Mouse (Mus musculus): Measurements from ENCODE around the gene Pdzd2.
"Not testable (repeated sequence)": the region's sequence is repeated elsewhere in the genome, so short reads cannot be mapped to it uniquely, and the experiment has no call there.

The Pdzd2 gene

DNA sequence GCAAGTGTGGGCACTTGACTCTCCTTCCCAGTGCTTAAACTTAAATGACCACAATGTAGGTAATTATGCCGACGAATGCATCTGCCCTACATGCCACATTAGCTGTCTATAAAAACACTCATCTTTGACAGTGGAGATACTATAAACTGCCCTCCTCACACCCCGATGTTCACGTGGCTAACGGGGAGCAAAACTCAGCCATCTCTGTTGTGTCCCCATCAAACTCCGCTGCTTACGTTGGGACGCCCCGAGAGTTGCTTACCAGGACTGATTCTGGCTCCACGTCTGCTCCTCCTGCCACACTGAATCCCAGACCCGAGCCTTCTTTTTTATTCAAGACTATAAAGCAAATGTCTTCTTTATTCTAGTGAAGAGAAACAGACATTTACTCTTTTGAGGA lies 371.4 kb downstream of the Pdzd2 start:
- no peak for DNase-seq

DNA sequence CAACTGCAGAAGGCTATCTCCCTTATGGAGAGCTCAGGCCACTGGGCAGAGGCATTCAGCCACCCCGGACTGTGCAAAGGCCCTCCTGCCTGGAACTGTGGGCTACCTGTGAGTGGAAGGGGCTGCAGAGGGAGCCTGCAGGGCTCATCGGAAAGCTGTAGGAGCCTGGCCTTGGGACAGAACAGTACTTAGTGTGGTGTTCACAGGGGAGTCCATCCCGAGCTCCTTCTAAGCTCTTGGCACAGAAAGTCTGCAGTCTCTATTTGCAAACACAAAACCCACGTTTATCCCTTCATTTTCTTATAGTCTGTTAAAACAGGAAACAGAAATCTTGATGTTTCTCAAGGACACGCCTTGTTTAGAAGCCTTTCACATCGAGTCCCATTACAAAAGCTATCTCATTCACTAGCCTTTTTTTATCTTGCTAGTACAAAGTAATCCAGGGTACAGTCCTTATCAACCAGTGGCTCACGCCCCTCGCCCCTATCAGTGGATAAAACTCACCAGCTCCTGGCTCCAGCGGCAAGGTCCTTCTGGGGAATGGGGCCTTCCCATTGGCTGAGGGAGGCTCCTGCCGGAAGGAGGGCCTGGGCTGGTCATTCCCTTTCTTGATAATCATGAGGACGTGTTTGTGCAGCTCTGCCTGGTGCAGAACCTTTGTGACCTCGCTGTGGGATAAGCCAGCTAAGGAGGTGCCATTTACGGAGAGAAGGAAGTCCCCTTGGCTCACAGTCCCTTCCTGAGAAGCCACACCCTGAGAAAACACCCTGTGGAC lies 372.2 kb downstream of the Pdzd2 start:
- peak; percentile 16 for DNase-seq

DNA sequence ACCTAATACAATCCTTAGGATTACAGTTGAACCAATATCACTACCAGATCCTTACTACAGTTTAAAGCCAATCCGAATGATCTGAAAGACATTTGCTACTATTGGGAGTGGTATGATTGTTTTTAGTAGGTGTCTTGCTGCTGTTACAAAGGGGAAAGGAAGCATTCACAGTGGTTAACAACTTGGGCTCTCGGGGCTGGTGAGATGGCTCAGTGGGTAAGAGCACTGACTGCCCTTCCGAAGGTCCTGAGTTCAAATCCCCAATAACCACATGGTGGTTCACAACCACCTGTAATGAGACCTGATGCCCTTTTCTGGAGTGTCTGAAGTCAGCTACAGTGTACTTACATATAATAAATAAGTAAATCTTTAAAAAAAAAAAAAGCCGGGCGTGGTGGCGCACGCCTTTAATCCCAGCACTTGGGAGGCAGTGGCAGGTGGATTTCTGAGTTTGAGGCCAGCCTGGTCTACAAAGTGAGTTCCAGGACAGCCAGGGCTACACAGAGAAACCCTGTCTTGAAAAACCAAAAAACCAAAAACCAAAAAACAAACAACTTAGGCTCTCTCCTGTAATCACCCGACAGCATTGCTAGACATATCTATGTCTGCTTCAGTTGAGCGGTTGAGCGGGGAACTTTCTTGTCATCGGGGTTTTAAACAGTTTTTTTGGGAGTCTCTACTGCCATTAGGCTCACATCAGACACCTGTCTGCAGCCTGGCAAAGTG lies 373.0 kb downstream of the Pdzd2 start:
- DNase-seq, result not testable (repeated sequence)

DNA sequence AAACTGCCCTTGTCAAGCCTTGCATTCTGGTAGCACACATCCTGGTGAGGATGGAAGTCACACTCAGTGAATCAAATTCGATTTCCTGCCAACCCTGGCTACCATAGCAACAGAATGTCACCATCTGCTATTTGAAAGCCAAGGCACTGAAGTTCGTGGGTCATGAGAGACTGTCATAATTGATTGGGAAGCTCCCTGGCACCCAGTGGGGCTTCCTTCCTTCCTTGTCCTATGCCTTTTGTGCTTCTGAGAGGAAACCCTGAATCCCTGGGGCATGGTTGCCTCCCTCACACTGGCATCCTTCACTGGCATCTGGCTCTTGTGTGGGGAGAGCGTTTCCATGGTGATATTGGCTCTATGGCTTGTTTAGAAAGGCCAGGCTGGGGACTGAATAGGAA lies 373.7 kb downstream of the Pdzd2 start:
- DNase-seq, result no peak

DNA sequence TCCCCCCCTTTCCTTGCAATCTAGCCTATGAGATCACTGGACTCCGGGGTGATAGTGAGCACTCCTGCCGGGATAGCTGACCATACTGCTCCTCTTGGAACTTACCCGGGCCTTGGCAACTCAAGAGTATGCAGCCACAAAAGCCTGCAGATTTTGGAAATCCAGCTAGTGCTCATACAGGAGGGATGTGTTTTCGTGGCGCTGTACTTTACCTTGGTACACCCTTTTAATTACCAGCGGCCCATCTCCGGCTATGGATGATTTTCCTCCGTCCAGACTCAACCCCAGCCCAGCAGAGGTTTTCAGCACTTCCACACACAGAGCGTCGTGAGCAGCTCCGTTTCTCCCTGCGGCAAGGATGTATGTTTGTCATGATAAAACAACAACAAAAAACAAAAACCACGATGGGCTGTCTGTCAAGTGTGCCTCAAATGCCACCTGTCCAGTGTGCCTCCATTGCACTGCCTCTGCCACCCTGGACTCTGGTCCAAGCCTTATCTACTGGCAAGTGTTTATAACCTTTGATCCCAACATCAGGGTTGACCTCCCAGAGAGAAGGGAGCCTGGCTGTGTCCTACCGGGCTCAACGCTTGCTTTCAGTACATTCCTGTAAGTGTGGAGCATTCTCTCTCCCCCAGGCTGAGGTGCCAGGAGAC lies 374.2 kb downstream of the Pdzd2 start:
- no peak for DNase-seq

DNA sequence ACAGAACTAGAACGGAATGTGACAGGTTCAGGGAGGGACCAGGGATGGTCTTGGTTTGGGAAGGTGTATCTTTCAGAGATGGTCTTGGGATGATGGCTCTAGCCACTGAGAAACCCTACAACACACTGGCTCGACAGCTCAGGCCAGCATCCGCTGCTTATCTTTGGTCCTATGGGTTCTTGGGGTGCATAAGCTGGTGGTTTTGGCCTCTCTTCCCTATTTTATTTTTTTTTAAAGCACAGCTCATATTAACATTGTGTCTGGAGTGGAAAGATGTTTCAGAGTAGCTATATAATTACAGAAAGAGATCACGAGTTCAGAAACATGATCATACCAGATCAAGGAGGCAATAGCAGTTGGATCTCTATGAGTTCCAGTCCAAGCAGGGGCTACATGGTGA lies 375.6 kb downstream of the Pdzd2 start:
- no peak for DNase-seq

DNA sequence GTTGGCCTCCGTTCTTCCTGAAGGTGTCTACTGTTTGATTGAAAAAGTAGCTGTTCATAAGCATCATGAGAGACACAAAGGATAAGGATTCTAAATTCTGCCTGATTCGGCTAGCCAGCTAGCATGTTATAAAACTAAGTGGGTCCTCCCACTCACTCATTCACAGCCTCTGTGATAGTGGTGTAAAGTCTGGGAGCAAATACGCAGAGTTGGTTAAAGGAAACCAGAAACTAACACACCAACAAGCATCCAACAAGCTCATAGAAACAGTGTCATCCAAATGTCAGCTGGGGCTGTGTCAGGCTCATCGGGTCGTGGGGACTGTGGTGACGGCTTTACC lies 377.1 kb downstream of the Pdzd2 start:
- no peak for DNase-seq

DNA sequence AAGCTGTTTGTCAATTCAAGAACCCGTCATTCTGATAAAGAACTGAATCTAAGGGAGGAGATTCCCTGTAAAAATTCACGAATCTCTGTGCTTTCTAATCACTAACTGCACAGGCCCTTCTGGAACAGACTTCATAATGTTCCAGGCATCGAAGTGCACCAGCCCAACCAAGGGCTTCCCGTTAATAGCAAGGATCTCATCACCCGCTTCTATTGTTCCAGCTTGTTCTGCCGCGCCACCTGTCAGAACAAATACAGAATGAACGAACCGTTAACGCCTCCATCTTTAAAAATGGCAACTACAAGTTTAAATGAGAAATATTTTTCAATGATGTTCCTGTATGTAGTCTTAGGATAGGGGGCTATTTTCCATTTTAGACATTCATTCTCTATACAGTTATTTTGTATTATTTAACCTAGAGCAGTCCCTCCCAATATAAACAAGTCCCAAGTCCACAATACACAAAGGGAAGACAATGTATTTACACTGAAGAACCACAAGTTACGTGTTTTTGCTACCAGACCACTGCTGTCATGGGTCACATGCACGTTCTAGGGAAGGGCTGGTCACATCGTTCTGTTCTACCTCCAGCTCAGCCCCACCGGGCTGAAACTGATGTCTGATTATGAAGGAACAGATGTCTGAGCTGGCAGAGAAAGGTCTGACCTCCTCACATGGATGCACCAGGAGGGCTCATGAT lies 377.6 kb downstream of the Pdzd2 start:
- no peak for DNase-seq

DNA sequence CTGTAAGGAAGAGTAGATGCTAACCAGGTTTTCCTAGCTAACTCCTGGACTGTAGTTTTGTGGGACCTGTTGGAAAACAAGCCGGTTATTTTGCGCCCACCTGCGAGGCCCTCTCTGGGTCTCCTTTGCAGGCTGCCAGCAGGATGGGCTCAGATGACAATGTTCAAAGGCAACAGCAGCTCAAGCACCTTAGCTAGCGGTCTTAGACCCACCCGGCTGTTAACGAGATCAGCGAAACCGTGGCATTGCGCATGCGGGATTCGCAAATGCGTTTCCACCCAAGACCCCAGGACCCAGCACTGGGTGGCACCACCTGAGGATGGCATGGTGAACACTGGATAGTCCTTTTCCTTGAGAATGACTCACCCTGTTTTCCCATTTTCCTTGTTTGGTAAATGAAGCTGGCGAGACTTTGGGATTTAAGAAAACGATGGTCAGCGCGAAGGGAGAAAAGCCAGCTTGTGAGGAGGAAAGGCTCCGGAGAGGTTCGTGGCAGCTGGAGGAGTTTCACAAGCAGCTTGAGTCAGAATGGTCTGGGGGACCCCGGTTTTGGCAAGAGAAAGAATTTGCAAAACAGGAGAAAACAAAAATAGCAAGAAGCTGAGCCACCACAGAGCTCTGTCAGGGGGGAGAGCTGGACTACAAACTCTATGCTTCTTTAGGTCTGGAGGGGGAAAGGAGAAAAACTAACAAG lies 379.1 kb downstream of the Pdzd2 start:
- no peak for DNase-seq

DNA sequence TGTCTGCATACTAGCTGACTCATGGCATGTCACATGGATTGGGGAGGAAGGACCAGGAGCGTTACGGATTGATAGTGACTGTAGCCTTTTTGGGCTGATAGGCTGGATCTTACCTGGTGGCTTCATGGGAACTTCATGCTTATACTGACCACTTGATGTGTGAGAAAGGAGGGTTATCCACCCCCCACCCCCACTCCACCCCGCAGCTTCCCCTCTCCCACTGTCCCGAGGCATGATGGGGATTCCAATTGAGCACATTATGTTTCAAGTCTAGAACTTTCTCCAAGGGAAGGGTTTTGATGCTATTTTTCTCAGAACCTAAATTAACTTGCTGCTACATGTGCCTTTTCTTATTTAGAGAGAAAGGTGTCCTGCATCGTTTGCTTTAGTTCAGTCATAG lies 381.3 kb downstream of the Pdzd2 start:
- no peak for DNase-seq

DNA sequence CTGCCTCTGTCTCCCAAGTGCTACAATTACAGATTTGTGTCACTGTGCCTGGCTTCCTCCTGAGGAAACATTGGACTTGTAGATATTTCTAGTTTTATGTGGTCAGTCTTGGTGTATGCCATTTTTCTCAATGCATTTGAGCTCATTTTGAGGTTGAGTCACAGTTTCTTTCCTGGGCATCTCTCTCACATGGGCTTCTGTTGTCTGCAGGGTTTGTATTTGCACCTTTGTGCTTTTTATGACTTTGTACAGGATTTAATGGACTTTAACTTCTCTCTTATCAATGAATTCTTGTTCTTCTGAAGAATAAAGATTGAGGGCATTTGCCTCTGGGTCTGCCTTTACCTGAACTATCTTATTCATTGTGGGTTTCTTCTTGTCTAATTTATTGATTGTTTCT lies 382.3 kb downstream of the Pdzd2 start:
- no peak for DNase-seq

DNA sequence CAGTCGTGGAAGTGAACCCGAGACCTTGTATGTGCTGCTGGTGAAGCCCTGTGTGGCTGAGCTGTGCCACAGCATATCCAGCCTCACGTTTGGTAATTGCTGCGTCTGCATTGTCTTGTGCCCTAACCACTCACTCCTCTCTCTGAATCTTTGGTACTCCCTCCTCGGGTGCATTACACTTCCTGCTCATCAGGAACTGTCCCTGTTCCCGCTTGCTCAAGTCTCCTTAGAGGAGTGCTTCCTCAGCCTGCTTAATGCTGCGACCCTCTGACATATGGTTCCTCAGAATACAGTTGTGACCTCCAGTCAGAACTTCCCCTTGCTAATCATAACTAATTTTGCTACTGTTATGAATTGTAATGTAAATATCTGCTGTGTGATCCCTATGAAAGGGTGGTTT lies 383.8 kb downstream of the Pdzd2 start:
- DNase-seq, result no peak

DNA sequence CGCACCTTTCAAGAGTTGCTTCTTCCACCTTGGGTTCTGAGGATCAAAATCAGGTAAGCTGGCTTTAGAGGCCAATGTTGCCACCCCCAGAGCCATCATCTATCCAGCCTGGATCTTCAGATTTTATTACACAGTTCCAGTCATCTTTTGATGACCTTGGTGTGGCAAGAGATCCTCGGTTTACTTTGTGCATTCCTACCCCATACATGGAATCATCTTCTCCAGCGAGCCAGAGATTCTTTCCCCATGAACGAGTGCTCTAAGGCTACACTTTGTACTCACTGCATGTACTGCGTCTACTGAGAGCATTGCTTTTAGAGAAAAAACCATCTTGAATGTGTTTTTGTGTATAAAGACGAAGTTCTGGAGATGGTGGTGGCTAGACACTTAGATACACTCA lies 384.5 kb downstream of the Pdzd2 start:
- no peak for DNase-seq

DNA sequence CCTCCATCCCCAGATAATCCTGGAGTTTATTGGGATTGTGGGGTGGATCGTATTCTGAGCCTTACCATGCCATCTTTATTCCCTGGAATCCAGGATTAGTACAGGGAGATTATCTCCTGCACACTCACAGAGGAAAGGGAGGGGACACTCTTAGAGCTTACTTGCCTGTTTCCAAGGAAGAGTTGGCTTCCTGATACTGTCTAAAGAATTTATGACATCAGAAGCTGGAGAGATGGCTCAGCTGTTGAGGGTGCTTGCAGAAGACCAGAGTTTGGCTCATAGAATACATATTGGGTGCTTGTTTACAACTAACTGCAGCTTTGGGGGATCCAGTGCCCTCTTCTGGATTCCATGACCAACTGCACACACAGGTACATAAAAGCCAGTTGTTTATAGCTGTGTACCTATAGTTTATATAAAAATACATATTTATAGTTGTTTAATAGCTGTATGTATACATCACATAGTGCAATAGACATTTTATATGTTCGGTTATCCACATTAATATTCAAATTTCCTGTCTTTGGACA lies 385.4 kb downstream of the Pdzd2 start:
- no peak for DNase-seq

DNA sequence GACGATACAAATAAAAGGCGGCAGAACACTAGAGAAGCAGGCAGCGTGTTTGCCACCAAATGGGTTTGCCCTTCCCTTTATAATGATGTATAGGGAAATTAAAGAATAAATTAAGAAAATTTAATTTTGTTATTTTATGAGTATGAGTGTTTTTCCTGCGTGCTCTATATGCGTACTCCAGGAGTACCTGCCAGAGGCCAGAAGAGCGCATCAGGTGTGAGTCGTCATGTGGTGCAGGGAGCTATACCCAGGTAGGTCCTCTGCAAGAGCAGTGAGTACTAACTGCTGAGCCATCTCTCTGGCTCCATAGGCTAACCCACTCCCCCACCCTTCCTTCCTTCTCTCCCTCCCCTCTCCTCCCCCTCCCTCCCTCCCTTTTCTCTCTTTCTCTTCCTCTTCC lies 388.3 kb downstream of the Pdzd2 start:
- no peak for DNase-seq

DNA sequence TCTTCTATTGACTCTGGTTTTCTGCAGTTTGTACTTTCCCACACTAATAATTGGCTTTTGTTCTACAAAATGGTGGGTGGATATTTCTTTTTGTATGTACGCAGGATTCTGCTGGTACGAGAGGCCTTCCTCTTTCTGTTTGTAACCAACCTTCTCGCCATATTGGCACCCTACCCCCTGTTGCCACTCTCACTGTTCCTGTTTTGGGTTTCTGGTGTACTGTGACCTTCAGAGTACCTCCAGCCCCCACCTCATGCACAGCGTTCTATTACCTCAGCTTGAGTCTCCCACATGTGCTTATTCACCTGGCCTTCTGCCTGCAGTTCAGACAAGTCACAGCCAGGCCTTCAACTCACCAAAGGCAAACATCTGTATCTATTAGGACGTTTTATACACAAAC lies 389.9 kb downstream of the Pdzd2 start:
- DNase-seq, result no peak

DNA sequence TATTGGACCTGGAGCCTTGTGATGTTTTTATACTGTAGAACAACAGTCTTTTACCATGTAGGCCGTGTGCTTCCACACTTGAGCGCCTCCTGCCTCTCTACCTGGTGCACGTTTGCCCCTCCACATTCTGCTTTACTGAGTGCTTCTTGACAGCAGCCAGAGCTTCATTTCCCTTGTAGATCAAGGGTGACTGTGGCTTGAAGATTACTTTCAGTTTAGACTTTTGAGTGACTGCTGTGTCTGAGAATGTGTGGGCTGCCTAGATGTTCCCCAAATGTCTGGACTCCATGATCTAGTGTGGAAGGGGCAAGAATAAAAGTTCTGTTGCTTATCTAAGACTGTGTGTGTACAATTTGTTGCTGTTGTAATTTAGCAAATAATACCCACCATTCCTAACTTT lies 390.8 kb downstream of the Pdzd2 start:
- no peak for DNase-seq

DNA sequence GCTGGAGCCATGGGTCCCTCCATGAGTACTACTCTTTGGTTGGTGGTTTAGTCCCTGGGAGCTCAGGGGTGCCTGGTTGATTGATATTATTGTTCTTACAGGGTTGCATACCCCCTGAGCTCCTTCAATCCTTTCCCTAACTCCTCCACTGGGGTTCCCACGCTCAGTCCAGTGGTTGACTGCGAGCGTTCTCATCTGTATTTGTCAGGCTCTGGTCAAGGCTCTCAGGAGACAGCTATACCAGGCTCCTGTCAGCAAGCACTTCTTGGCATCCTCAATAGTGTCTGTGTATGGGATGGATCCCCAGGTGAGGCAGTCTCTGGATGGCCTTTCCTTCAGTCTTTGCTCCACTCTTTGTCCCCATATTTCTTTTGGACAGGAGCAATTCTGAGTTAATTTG lies 392.8 kb downstream of the Pdzd2 start:
- DNase-seq, result no peak

DNA sequence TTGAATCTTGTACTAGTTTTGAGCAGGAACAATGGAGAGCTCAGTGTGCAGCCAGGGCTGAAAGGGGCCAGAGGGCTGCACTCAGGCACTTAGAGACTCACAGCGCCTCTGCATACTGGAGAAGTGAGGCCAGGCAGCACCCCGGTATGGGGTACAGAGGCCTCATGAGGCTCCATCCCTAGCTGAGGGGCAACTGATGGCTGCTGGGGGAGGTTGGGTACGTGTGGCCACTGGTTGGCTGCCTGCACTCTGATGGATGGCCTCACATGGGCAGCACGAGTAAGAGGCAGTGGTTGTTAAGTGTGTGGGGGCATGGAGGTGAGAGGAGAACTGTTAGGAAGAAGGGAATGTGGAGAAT lies 398.3 kb downstream of the Pdzd2 start:
- DNase-seq, result no peak

DNA sequence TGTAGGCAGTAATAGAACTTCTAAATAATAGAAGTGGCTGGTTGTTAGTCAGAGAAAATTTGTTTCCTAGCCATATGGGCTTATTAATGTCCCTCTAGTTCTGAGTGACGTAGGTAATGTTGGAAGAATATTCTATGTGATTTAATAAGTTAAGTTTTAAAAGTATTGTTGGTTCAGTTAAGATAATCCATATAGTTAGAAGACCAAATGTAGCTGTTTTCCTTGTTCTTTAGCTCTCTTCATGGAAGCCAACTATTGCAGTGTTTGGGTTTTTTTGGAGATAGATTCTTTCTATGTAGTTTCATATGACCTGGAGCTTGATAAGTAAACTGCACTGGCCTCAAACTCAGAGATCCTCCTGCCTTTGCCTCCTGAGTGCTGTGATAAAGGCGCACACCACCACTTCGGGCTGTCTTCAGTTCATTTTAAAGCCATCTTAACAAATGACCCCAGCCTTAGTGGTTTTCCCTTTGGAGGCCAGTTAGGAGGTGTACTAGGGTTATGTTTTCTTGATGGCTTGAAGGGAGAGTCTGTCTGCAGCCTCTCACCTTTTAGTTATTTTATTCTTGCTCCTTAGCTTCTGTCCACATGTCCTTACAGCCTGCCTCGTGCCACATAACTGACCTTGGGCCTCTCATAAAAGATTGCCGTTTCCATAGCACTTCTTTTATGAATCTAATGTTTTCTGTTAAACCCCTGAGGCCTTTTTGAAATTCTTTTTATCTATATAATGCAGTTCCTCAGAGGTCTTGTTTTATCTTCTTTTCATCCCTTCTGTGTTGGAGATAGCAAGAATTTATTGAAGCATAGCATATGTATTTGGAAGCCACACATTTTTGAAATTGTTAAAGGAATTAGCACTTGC lies 399.0 kb downstream of the Pdzd2 start:
- DNase-seq, result no peak

DNA sequence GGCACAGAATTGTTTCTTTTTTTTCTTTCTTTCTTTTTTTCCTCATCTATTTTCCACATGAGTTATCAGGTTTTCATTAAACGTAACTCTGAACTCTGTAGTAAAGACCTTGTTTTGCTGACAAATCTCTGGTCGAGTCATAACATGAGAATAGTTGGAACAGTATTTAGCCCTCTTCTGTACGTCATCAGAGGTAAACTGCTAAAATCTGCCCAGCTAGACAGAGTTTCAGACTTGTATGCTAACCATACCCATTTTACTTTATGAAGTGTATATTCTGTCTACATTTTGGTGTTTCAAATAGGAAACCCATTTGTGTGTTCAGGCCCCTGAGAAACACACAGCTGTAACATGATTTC lies 402.0 kb downstream of the Pdzd2 start:
- DNase-seq, result no peak
